Mouse (Mus musculus) brain, embryonic 14.5 days (tissue): ENCODE results near the gene Ubxn1.

ENCODE experiments used
- CTCF ChIP-seq: fragments of 200-500 bp; IDR thresholded peaks from 2 replicates; pipeline ENCODE4 v1.5.1; 2012; ENCODE audit warnings: inconsistent platforms, mild to moderate bottlenecking, moderate library complexity, borderline replicate concordance; ENCODE audit not compliant: insufficient read depth, insufficient read length; ENCODE audit errors: extremely low read depth
- POLR2A ChIP-seq: fragments of 200-500 bp; IDR thresholded peaks from 2 replicates; pipeline ENCODE4 v1.6.1; 2012; ENCODE audit warnings: mild to moderate bottlenecking, inconsistent platforms, borderline replicate concordance; ENCODE audit not compliant: poor library complexity, insufficient read depth, insufficient read length, severe bottlenecking; ENCODE audit errors: extremely low read depth

GRCm38 (mm10) chr19:8848356-8848755, 22.9 kb upstream of the Ubxn1 start:
- TF ChIP-seq CTCF (no peak), POLR2A (no peak)
